Mouse (Mus musculus): ENCODE measurements at regions not wholly inside any gene's neighbourhood (a gene's known extent, or its start where the extent isn't known, plus 50 kb on each side); places are given as distances from the start of the nearest gene placed in this dataset.

GRCm38 (mm10) chr1:89337861-89338260, 116.7 kb upstream of the Agap1 start:
- TF ChIP-seq CTCF (IDR thresholded peaks at IDR 0.05) (no peak), EP300 (IDR thresholded peaks at IDR 0.05) (no peak)

All from lung, postnatal 0 days (tissue).